Mouse (Mus musculus) right cerebral cortex, postnatal 4 days (tissue): ENCODE measurements at regions not wholly inside any gene's neighbourhood (a gene's known extent, or its start where the extent isn't known, plus 50 kb on each side); places are given as distances from the start of the nearest gene placed in this dataset.
"Not testable (repeated sequence)": the region's sequence is repeated elsewhere in the genome, so short reads cannot be mapped to it uniquely, and the experiment has no call there.

Experiments used
- DNase-seq: peaks from one replicate; pipeline ENCODE4 v3.0.0-alpha.2; 2022

DNA sequence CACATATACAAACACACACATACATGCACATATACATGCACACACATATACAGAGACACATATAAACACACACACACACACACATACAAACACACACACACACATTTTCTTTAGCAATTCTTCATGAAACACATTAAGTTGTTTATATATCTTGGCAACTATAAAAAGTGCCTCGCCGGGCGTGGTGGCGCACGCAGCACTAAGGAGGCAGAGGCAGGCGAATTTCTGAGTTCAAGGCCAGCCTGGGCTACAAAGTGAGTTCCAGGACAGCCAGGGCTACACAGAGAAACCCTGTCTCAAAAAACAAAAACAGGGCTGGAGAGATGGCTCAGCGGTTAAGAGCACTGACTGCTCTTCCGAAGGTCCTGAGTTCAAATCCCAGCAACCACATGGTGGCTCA is 214.4 kb upstream of the Klf3 start:
- DNase-seq: not testable (repeated sequence)

DNA sequence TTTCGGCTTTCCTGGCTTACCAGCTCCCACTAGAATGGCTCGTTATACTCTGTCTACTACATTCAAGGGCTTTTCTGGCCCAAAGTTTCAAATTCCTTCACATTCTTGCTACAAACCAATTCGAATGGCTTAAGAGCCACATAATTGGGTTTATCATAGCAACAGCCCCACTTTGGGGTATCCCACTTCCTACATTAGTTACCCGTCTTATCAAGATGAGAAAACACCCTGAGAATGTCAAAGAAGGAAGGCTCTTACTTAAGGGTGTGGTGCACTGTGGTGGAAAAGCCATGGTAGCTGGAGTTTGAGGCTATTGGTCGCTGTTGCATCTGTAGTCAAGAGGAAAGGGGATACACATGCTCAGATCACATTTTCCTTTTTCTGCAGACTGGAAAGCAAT is 213.2 kb upstream of the Klf3 start:
- no peak for DNase-seq

DNA sequence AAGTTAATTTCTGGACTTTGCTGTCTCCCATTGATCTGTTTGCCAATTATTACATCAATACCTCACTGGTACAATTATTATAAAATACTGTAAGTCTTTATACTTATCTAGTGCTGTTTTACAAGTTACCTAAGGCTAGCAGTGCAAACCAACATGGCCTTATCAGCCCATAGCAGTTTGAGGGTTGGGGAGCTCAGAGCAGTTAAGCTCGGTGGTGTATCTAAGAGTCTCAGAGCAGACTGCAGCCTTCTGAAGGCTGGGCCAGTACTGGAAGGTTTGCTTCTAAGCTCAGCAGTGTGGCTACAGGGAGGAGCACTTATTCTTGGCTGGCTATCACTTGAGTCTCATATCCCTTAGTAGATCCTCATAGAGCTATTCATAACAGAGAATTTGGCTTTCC is 212.4 kb upstream of the Klf3 start:
- no peak for DNase-seq

DNA sequence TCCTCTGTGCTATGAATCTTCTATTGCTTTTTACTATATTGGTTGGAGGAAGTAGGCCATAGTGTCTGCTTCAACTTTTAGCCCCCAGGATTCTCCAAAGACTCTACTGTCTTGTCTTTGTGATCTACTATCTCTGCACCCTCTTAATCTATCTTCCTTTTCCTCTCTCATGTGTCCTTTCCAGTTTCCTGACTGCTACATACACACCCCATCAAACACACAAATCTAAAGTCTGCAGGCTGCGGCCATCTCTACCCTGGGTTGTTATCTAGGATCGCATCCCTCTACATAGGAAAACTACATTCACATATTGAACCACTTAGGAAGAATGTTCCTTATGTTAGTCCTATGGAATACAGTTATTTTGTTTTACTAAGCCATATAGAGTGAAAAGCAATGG is 211.4 kb upstream of the Klf3 start:
- no peak for DNase-seq

DNA sequence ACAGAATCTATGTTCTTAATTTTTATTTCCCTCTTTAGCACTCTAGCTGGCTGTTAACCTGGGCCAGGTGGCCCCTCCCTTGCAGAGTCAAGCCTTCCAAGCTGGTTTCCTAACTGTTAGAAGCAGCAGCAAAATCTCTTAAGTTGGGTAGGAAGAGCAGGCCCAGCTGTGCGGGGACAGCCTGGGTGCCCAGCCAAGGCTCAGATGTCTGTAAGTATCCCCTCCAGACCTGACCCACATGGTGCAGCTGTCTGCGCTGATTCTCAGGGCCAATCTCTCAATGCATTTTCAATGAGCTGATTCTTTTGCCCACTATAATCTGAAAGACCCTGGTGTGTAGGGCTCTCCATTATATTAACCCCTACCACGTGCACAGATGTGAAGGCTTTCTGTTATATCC is 208.0 kb upstream of the Klf3 start:
- DNase-seq: no peak

DNA sequence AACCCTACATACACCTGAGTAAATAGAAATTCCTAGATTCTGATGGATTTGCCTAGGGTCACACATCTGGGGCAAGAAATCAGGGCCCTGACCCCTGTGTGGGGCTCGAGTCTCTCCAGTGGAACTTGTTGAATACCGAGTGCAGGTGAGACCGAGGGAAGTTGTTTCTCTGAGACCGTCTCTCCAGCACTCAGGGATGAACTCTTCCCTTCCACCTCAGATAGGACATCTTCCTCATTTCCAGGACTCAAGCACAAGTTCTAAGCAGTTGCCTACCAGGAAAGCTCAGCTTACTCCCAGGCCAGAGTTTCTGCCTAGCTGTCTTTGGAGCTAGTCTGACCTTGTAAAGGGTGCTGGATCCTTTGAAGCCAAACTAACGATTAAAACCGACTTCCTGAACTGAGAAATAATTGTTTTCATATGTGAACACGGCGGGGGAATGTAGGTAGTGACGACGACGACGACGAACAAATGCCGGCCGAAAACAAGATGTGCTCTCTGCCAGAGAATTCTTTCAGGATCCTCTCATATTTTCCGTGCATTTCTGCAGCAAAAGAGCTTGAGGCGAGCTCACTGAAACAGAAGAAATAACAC is 207.3 kb upstream of the Klf3 start:
- DNase-seq: no peak

DNA sequence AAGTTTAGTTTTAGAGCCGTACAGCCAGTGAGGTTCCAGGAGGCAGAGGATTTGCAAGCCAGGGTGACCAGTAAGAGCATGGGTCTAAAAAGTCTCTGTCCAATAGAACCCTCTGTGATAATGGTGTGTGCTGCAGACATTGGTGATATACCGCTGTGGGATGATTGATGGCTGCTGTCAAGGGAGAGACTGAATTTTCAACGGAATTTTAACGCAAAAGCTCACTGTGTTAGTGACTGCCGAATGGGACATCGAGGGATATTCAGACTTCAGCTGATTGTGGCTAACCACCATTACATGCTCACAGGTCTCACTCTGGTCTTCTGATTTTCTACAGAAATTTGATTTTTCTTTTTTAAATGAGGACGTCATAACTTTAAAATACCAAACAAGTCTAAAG is 206.2 kb upstream of the Klf3 start:
- no peak for DNase-seq

DNA sequence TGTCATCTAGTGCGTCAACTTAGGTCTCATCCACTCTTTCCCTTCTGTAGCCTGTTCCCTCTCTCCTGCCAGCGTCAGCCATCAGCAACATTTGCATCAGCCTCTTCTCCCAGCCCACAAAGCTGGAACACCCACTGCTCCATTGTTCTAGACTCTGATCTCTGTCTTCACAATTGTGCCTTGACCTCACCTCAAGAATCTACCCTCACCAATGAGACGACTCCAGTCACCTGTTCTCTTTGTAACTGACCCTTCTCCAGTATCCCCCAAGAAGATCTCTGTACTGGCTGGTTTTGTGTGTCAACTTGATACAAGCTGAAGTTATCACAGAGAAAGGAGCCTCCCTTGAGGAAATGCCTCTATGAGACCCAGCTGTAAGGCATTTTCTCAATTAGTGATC is 205.7 kb upstream of the Klf3 start:
- no peak for DNase-seq

DNA sequence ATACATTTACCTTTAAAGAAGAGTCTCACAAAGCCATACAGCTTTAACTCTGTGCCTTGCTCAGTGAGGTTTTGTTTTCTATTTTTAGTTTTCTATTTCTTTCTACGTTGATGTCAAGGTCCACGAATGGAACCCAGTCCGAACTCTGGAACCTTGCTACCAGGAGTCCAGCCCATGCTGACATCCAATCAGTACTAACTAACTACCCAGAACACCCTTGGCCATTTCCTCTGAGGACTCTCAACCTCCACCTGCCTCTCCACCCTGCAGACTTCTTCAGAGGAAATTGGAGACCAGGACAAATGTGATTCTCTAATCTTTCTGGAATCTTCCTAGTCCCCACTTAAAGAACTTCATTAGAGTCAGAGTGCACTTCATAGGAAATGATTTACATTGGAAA is 204.6 kb upstream of the Klf3 start:
- no peak for DNase-seq

DNA sequence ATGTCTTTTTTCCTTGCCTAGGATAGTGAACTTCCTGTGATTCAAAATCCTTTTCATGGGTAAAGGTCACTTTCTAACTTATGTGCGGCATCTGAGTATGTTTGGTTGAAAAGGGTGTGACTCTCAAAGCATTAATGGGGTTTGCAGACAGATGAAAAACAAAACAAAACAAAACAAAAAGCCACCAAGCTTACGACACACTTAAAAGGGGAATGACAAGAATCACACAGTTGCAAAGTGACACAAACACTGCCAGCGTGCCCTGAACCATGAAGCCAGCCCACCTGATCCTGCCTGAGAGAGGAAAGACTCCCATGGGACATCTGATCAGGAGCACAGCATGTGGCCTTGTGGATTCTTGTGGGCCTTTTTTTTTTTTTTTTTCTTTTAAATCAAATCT is 204.2 kb upstream of the Klf3 start:
- no peak for DNase-seq

DNA sequence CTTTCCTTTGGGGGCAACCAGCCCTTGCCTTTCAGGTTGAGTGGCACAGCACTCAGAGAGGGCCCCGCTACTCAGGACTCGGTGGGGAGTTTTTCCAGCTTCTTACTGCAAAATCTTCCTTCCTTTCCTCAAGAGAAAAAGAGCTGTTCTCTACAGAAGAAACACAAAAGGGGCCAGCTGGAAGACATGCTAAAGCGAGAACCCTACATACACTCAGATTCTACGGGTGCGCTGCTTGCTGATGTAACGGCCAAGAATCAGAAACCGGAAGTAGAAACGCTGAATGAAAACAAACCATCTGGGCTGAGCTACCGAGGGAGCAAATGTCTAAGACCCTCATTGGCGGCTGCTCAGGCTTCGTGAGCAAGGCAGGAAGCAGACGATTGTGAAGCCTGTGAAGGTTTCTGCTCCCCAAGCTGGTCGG is 203.3 kb upstream of the Klf3 start:
- peak; percentile 15 for DNase-seq

DNA sequence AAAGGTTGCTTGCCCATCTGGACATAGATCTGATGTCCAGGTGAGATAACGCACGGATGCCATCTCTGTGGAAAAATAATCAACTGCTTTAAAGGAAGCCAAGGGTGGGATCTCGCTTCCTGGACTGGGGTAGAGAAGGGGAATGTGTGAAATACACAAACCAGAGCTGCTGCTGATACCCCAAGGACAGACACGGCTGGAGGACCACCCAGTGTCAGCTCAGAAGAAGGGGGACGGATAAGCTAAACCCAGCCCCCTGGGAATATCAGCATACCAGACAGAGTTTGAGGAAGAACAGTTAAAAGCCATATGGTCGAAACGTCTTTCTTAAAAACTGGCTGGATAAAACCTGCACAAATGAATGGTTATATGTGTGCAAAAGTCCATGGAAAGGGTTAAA is 202.8 kb upstream of the Klf3 start:
- DNase-seq: no peak

DNA sequence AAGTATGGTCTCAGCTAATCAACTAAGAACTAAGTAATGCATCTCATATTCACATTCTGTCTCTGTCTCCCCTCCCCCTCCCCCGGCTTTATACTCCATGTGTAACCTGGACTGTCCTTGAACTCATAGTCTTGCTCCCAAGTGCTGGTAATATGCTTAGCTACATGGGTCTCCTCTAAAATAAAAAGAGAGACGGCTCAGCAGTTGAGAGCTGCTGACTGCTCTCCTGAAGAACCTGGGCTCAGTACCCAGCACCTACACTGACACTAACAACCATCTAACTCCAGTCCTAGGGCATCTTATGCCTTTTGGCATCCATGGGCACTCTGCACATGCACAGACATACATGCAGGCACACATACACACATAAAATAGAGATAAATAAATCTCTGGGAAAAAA is 202.4 kb upstream of the Klf3 start:
- DNase-seq: no peak

DNA sequence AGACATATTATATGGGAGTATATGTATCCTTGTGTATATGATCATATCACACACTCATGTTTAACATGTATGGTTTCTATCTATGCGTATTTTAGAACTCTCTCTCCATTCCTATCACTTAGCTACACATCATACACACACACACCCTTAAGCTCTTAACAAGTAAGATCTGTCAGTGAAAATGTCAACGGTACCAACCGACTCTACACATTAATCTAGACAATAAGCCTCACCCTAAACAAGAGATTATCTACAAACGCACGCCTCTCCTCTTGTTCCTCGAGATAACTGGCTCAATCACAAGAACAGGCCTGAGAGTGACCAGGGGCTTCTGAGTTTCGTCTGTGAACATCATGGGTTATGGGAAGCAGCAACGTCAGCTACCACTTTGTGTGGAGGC is 201.9 kb upstream of the Klf3 start:
- no peak for DNase-seq

DNA sequence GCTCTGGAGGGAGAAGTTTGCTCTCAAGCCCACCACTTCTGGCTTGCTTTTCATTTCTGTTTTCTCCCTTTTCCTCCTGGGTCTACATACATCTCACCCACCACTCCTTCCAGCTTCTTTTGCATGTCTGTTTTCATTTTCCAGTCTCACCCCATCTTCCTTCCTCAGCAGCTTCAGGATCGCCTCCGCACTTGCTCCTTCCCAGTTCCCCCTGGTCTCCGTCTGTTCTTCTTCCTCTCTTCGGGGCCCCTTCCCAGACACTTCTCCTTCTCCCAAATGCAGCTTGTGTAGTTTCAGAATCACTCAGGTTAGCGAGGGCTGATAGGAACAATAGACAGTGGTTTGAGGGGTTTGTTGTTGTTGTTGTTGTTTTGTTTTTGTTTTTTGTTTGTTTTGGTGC is 201.4 kb upstream of the Klf3 start:
- DNase-seq: no peak

DNA sequence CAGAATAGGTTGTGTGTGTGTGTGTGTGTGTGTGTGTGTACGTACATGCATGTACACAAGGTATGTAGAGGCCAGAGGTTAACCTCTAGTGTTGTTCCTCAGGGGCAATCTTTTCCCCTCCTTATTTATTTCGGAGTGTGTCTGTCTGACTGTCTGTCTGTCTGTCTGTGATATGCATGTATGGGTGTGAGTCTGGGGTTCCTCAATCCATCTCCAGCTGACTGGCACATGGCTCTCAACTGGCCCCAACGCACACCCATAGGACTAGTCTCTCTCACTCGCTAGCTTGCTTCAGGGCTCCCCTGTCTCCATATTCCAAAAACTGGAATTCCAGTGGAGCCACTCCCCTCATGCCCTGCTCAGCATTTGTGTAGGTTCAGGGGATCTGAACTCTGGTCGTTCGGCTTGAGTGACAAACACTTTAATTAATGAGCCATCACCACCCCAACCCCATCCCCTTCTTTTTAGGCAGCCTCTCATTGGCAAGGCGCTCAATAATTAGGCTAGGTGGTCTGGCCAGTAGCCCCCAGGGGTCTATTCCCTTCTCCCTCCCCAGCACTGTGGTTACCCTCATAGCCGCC is 200.7 kb upstream of the Klf3 start:
- DNase-seq: no peak

DNA sequence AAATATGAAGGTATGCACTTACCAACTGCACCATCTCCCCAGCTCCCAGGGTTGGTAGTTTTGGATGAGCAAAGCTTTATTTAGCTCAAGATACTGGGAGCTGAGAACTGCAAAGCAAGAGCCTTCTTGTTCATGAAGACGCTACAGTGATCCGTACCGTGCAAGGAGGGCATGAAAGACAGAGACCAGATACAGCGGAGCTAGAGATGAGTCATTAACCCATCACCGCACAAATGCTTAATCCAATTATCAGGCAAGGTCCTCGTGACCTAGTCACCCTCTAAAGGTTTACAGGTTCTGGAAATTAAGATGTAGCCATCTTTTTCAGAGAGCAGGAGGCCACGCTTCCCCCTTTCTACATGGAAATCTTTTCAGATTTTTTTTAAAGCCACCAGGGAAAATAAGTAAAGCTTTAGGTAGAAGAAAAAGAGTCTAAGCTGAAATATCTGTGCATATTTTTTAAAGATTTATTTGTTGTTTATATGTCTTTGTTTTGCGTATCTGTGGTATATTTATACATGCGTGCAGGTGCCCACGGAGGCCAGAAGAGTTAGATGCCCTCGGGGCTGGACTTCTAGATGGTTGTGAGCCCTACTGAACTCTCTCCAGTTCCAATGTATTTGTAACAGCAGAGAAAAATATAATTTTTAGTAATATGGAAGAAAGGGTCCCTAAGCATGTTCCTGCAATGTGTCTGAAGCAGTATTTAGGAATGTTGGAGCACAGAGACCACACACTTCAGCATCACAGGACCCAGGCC is 200.0 kb upstream of the Klf3 start:
- no peak for DNase-seq

DNA sequence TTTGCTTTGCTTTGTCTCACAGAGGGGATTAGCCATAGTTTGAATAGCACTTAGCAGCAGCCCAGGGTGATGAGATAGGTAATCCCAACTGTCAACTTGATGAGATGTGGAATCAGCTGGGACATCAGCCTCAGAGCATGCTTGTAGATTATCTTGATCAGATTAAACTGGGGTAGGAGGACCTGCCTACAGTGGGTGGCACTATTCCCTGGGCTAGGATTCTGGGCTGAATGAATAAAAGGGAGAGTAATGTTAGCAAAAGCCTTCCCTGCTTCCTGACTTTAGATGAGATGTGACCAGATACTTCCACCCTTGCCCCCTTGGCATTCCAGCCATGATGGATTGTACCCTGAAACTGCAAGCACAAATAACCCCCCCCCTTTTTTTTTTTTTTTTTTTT is 198.0 kb upstream of the Klf3 start:
- DNase-seq: no peak

DNA sequence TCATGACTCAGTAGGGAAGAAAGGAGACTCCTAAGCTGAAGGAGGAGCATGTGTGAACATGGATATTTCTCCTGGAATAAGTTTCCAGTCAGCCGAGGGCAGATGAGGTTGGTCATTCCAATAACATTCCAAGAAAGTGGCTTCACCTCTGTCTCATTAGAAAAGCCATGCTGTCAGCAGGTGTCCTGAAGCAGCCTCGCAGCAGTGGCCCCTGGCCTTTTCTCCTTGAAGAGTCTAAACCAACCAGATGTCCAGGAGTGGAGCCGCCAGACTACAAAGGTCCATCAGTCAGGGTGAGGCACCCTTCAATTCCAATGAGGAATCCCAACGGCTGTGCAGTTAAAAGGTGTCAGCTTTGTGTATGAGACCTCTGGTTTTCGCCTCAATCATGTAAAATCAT is 197.2 kb upstream of the Klf3 start:
- no peak for DNase-seq

DNA sequence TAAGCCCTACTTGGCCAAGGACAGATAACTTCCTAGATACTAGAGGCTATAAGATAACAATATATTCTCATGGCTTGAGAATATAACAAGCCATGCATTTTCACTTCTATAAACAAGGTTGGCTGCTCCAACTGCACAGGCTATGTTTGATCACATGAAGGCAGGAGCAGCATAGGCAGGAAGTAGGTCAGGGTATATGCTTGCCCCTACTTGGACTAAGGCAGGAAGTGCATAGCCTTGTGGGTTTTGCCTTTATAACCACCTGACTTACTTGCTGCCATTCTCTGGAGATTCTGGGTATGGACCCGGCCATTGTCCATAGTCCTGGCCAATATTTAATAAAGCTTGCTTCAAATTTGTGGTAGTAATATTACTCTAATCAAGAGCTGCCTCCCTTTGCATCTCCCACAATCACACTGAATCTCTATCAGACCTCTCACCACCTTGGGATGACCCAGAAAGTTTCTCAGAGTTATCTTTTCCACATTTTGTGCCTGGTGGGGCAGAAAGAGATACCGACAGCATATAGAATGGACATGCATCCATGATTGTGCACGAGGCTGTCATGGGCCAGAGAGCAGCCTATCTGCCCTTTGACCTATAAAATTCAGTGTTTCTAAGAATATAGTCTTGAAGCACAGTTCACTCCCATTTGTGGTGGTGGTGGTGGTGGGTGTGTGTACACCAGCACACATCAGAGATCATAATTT is 193.7 kb upstream of the Klf3 start:
- DNase-seq: no peak

DNA sequence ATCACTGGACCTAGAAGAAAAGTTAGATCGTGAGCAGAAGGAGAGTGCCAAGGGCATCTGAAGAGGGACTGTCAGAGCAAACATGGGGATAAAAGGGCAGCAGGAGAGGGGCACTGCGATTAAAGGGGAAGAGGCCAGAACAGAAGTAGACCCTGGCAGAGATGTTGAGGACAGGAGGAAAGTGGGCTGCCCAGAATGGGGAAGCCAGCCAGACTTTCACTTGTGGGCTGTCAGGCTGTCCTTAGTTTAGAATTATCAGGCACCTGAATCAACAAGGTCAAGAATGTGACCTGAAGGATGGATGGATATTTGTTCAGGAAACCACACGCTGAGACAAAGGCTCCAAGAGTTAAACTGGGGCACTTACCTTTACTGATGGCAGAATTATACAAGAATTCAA is 193.0 kb upstream of the Klf3 start:
- DNase-seq: no peak

DNA sequence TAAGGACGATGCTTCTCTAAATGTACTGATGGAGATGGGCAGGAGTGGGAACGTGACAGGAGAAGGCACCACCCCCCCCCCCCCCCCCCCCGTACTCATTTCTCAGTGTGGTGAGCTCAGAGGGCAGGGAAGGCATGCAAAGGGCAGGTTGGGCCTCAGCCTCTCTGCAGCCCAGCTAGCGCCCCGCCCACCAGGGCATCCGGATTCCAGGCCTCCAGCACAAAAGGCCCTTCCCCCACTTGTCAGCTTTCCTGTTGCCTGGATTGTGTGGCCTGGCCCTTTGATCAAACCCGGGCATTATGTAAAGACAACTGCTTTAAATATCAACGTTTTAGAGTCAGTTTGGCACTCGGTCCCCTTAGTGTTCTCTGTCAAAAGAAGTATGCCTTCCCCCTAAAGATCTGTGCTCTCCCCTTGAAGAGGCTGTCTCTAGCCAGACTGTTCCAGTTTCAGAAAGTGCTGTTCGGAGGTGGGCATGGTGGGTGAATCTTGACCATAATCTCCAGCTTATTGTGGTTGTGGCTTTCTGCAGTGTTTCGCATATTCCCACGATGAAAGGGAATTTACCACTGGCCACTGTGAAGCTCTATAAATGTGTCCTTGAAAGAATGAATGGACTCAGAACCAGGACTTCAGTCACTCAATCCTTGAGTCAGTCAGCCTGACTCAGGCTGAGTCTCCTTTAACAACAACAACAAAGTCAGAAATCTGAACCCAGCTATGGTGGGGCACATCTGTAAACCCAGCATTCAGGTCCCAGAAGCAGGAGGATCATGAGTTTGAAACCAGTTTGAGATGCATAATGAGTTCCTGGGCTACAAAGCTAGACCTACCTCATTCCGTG is 192.4 kb upstream of the Klf3 start:
- DNase-seq: peak; percentile 19

DNA sequence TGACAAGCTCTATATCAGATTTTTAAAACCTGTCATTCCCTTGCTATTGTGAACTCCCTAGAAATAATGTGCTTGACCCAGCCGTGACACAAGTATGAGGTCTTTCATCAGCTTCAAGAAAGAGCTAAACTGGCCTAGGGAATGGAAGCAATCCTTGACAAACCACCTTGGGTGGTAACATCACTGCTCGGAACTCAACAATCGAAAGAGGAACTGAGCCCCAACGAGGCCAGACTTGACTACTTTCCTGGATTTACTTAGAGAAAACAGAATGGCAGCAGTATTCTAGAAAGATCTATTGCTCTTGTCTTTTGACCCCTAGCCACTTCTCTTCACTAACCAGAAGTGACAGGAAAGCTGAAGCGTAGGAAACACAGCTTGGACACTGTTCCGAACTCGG is 191.2 kb upstream of the Klf3 start:
- DNase-seq: no peak
